Mouse (Mus musculus) thymus, adult 2 months (tissue): Measurements from ENCODE around the gene Arhgap45. TPM values are rescaled to one million over a fixed set of nuclear protein-coding genes. Genes with fewer than 3 reads are reported as not detected.

Source experiments
- DNase-seq: peaks from one replicate; pipeline ENCODE4 v3.0.0; 2021
- H3K27ac ChIP-seq: fragments of 200-500 bp; 2 replicates; pipeline ENCODE4 v1.5.1; 2012; ENCODE audit warnings: low read length, control low read depth; ENCODE audit not compliant: control insufficient read depth, insufficient read depth
- H3K27me3 ChIP-seq: fragments of 200-500 bp; 2 replicates; pipeline ENCODE4 v1.6.1; 2012; ENCODE audit warnings: mild to moderate bottlenecking, low read length, moderate library complexity, mixed read lengths; ENCODE audit not compliant: control insufficient read depth, insufficient read depth
- H3K36me3 ChIP-seq: fragments of 200-500 bp; 2 replicates; pipeline ENCODE4 v1.6.1; 2012; ENCODE audit warnings: mild to moderate bottlenecking, low read length, moderate library complexity; ENCODE audit not compliant: control insufficient read depth, insufficient read depth
- H3K4me1 ChIP-seq: fragments of 200-500 bp; replicated peaks from 2 replicates; pipeline ENCODE4 v1.6.1; 2012; ENCODE audit warnings: low read length; ENCODE audit not compliant: control insufficient read depth, insufficient read depth
- H3K4me3 ChIP-seq: fragments of 200-500 bp; 2 replicates; pipeline ENCODE4 v1.5.1; 2012; ENCODE audit warnings: mild to moderate bottlenecking, low read length, control low read depth, moderate library complexity; ENCODE audit not compliant: control insufficient read depth, insufficient read depth
- CTCF ChIP-seq: fragments of 200-500 bp; IDR thresholded peaks from 2 replicates; pipeline ENCODE4 v1.5.1; 2012; ENCODE audit warnings: mild to moderate bottlenecking, control low read depth, low read length, moderate library complexity, borderline replicate concordance; ENCODE audit not compliant: control insufficient read depth, poor library complexity, insufficient read depth; ENCODE audit errors: extremely low read depth
- POLR2A ChIP-seq: fragments of 200-500 bp; IDR thresholded peaks from 2 replicates; pipeline ENCODE4 v1.6.1; 2012; ENCODE audit warnings: mild to moderate bottlenecking, low read length, control low read depth, moderate library complexity; ENCODE audit not compliant: control insufficient read depth, poor library complexity, insufficient read depth; ENCODE audit errors: extremely low read depth
- WGBS: fragments of 180-500 bp; shearing (Covaris S2); methylation state at CpG from one replicate; pipeline ENCODE4 v1.1.7; 2018; 5-methylcytosine and 5-hydroxymethylcytosine counted together
- polyA plus RNA-seq: library from polyadenylated mRNA; depleted of rRNA; stranded (reverse); fragments of >200 nt; gene quantifications from 2 replicates; pipeline ENCODE4 v1.2.3, GENCODE M21; 2012

Arhgap45 gene
- polyA plus RNA-seq, 1 experiment: 1,504 TPM

GRCm38 (mm10) chr10:80030191-80030590 lies 13.7 kb downstream of the Arhgap45 start:
- H3K27ac ChIP-seq: no peak overlapping the region
- no peaks in the 10 kb centered on the region for H3K27me3 ChIP-seq
- H3K4me1 ChIP-seq: peaks cover 24% of the 10 kb centered on the region
- peaks cover 72% of the 10 kb centered on the region for H3K36me3 ChIP-seq
- no peak for DNase-seq
- TF ChIP-seq POLR2A (no peak), CTCF (no peak)
- H3K4me3 ChIP-seq: no peak overlapping the region
- 81% methylated on average over 8 of the region's 9 CpGs for WGBS

- Histone ChIP-seq H3K4me1 (peaks cover 18% of the 10 kb centered on the region), H3K36me3 (peaks cover 70% of the 10 kb centered on the region), H3K27me3 (no peaks in the 10 kb centered on the region), H3K27ac (no peak overlapping the region), H3K4me3 (no peak overlapping the region)
- 92% methylated on average over 17 of the region's 17 CpGs for whole genome bisulfite sequencing
- TF ChIP-seq CTCF (no peak), POLR2A (no peak)
- DNase-seq: no peak
Observed at GRCm38 (mm10) chr10:80030736-80031135, 14.3 kb downstream of the Arhgap45 start.

GRCm38 (mm10) chr10:80032799-80033480 lies 16.5 kb downstream of the Arhgap45 start:
- Histone ChIP-seq H3K4me3 (no peak overlapping the region), H3K27me3 (no peaks in the 10 kb centered on the region), H3K4me1 (peaks cover 17% of the 10 kb centered on the region), H3K27ac (peak overlapping the region; percentile 64; the same call in 1 of the 2 replicates), H3K36me3 (peaks cover 57% of the 10 kb centered on the region)
- 49% methylated on average over 5 of the region's 5 CpGs for WGBS
- TF ChIP-seq POLR2A (no peak), CTCF (no peak)
- DNase-seq: no peak

GRCm38 (mm10) chr10:80033511-80034391 lies 17.3 kb downstream of the Arhgap45 start:
- 58% methylated on average over 9 of the region's 9 CpGs for WGBS
- no peak for DNase-seq
- H3K4me1 ChIP-seq: peaks cover 23% of the 10 kb centered on the region
- H3K27me3 ChIP-seq: no peaks in the 10 kb centered on the region
- no peak for TF ChIP-seq POLR2A
- no peak for TF ChIP-seq CTCF
- peak overlapping the region; percentile 48; the same call in 1 of the 2 replicates for H3K27ac ChIP-seq
- no peak overlapping the region for H3K4me3 ChIP-seq
- peaks cover 48% of the 10 kb centered on the region for H3K36me3 ChIP-seq

GRCm38 (mm10) chr10:80035148-80035547 lies 18.7 kb downstream of the Arhgap45 start:
- no peak overlapping the region for H3K27ac ChIP-seq
- no peak overlapping the region for H3K4me3 ChIP-seq
- H3K4me1 ChIP-seq: peaks cover 24% of the 10 kb centered on the region
- H3K36me3 ChIP-seq: peaks cover 36% of the 10 kb centered on the region
- 96% methylated on average over 8 of the region's 8 CpGs for WGBS
- H3K27me3 ChIP-seq: no peaks in the 10 kb centered on the region
- DNase-seq: no peak
- TF ChIP-seq POLR2A (no peak), CTCF (no peak)

GRCm38 (mm10) chr10:80035686-80036085 lies 19.2 kb downstream of the Arhgap45 start:
- Histone ChIP-seq H3K36me3 (peaks cover 30% of the 10 kb centered on the region), H3K27ac (no peak overlapping the region), H3K4me3 (no peak overlapping the region), H3K4me1 (peaks cover 22% of the 10 kb centered on the region), H3K27me3 (no peaks in the 10 kb centered on the region)
- WGBS: 94% methylated on average over 5 of the region's 5 CpGs
- no peak for DNase-seq
- no peak for TF ChIP-seq POLR2A
- no peak for TF ChIP-seq CTCF

GRCm38 (mm10) chr10:80036832-80037231 lies 20.4 kb downstream of the Arhgap45 start:
- no peak for DNase-seq
- Histone ChIP-seq H3K4me1 (peaks cover 17% of the 10 kb centered on the region), H3K27me3 (no peaks in the 10 kb centered on the region), H3K27ac (no peak overlapping the region), H3K36me3 (peaks cover 19% of the 10 kb centered on the region), H3K4me3 (no peak overlapping the region)
- WGBS: 96% methylated on average over 13 of the region's 13 CpGs
- TF ChIP-seq CTCF (no peak), POLR2A (no peak)
